Mouse (Mus musculus) heart, postnatal 0 days (tissue): ENCODE data around the gene Txndc16.

Source experiments
- CTCF ChIP-seq: IDR thresholded peaks from 2 replicates; pipeline ENCODE4 v1.5.1; 2016; ENCODE audit warnings: antibody characterized with exemption, control low read depth, low read depth
- EP300 ChIP-seq: IDR thresholded peaks from 2 replicates; pipeline ENCODE4 v1.6.1; 2016; ENCODE audit warnings: antibody characterized with exemption, low read depth

- TF ChIP-seq CTCF, result no peak
- no peak for TF ChIP-seq EP300
These were observed 40.5 kb downstream of the Txndc16 start for GRCm38 (mm10) chr14:45179606-45180005.
